Mouse (Mus musculus): ENCODE data around the gene Ikzf2. TPM values are rescaled to one million over a fixed set of nuclear protein-coding genes. Genes with fewer than 3 reads are reported as not detected.

Gene Ikzf2
- total RNA-seq, 2 experiments from 2014 or later = 9.6 to 13.0 TPM

Other genes with a start within 250 kb of the Ikzf2 start
- not detected in 2 replicates for gene Spag16, start 139.7 kb upstream of the Ikzf2 start, total RNA-seq (2014; fragmentation: Nextera tagmentation)
- gene Spag16, start 139.7 kb upstream of the Ikzf2 start, total RNA-seq (2017) = not detected in 2 replicates

Measured in megakaryocyte-erythroid progenitor cell, adult 5-6 weeks (primary cell).